Mouse (Mus musculus) cortical plate, adult 2 months (tissue): ENCODE measurements at regions not wholly inside any gene's neighbourhood (a gene's known extent, or its start where the extent isn't known, plus 50 kb on each side); places are given as distances from the start of the nearest gene placed in this dataset.

Source experiments
- CTCF ChIP-seq: fragments of 200-500 bp; IDR thresholded peaks from 2 replicates; pipeline ENCODE4 v1.5.1; 2011; ENCODE audit warnings: mild to moderate bottlenecking, control low read depth, low read length; ENCODE audit not compliant: insufficient read depth; ENCODE audit errors: extremely low read depth
- POLR2A ChIP-seq: fragments of 200-500 bp; IDR thresholded peaks from 2 replicates; pipeline ENCODE4 v1.6.1; 2011; ENCODE audit warnings: mild to moderate bottlenecking, low read length, control low read depth; ENCODE audit not compliant: insufficient read depth; ENCODE audit errors: extremely low read depth

GRCm38 (mm10) chr13:110522974-110523373 is 128.1 kb downstream of the Plk2 start:
- TF ChIP-seq POLR2A (no peak), CTCF (no peak)
